Mouse (Mus musculus) gastrocnemius, postnatal 36 days (tissue): ENCODE data around the gene Amer2. TPM values are rescaled to one million over a fixed set of nuclear protein-coding genes. Genes with fewer than 3 reads are reported as not detected.

Experiments
- DNase-seq, 2 experiments: peaks; one replicate each; pipeline ENCODE4 v3.0.0; 2022
- intact Hi-C: fragments of 180-260 bp; cut with DNase I; formaldehyde crosslinking; loops from one replicate; pipeline ENCODE4 v1.15.1; 2025
- total RNA-seq, 2 experiments: library from RNA; stranded (reverse); gene quantifications; 2 replicates each; pipeline ENCODE4 v1.2.3; 2021

Amer2 gene
- total RNA-seq, 2 experiments from 2014 or later, result not detected

DNA sequence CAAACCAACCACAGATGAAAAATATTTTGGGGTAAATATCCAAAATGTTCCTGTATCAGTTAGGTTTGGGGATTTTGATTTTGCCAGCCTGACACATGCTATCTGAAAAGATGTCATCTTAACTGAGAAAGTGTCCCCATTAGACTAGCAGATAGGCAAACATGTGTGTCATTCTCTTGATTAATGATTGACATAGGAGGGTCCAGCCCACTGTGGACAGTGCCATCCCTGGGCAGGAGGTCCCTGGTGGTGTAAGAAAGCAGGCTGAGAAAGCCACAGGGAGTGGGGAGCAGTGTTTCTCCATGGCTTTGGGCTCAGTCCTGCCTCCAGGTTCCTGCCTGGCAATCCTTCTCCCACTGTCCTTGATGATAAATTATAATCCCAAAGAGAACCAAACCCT is 63.3 kb downstream of the Amer2 start:
- intact Hi-C loops, result no loop called here

More for the DNA sequence above, 63.3 kb downstream of the Amer2 start:
- DNase-seq, result no peak

Other genes with a start within 250 kb of the Amer2 start
- 1 to 10 TPM in 1 of 2 experiments, under 1 TPM in 1; 0.61 to 1.0 TPM for gene Atp8a2, start 176.1 kb upstream of the Amer2 start, total RNA-seq
- not detected for gene Nupl1, start 121.8 kb upstream of the Amer2 start, total RNA-seq
- 10 to 100 TPM; 28.0 to 31.0 TPM for gene Gm49336, start 121.8 kb upstream of the Amer2 start, total RNA-seq
- 10 to 100 TPM; 38.7 to 44.8 TPM for gene Mtmr6, start 108.0 kb upstream of the Amer2 start, total RNA-seq